Mouse (Mus musculus): Measurements from ENCODE around the gene Mettl27.
"Not testable (repeated sequence)": the region's sequence is repeated elsewhere in the genome, so short reads cannot be mapped to it uniquely, and the experiment has no call there.

Mettl27 gene

GRCm38 (mm10) chr5:134920106-134920687 lies 12.0 kb upstream of the Mettl27 start:
- no peak for DNase-seq (ENCODE audit: low spot score)

- no peak for DNase-seq (ENCODE audit: low spot score)
Observed at GRCm38 (mm10) chr5:134921106-134921505, 11.1 kb upstream of the Mettl27 start.

- no peak for DNase-seq (ENCODE audit: low spot score)
Observed at GRCm38 (mm10) chr5:134923141-134923540, 9.0 kb upstream of the Mettl27 start.

GRCm38 (mm10) chr5:134926726-134927125 lies 5.4 kb upstream of the Mettl27 start:
- DNase-seq (ENCODE audit: low spot score) = no peak

GRCm38 (mm10) chr5:134929988-134930387 lies 2.2 kb upstream of the Mettl27 start:
- DNase-seq (ENCODE audit: low spot score) = no peak

GRCm38 (mm10) chr5:134932903-134933276 lies 722 bp downstream of the Mettl27 start:
- DNase-seq (ENCODE audit: low spot score) = peak; percentile 45

- DNase-seq (ENCODE audit: low spot score) = no peak
Observed at GRCm38 (mm10) chr5:134933281-134933680, 1.1 kb downstream of the Mettl27 start.

- DNase-seq (ENCODE audit: low spot score) = not testable (repeated sequence)
Observed at GRCm38 (mm10) chr5:134933686-134934085, 1.5 kb downstream of the Mettl27 start.

- no peak for DNase-seq (ENCODE audit: low spot score)
Observed at GRCm38 (mm10) chr5:134934666-134935065, 2.5 kb downstream of the Mettl27 start.

- DNase-seq (ENCODE audit: low spot score) = no peak
Observed at GRCm38 (mm10) chr5:134936051-134936450, 3.9 kb downstream of the Mettl27 start.

- no peak for DNase-seq (ENCODE audit: low spot score)
Observed at GRCm38 (mm10) chr5:134936626-134937185, 4.5 kb downstream of the Mettl27 start.

GRCm38 (mm10) chr5:134939069-134939468 lies 6.9 kb downstream of the Mettl27 start:
- no peak for DNase-seq (ENCODE audit: low spot score)

GRCm38 (mm10) chr5:134939554-134939953 lies 7.4 kb downstream of the Mettl27 start:
- DNase-seq (ENCODE audit: low spot score) = not testable (repeated sequence)

GRCm38 (mm10) chr5:134941472-134942209 lies 9.5 kb downstream of the Mettl27 start:
- DNase-seq (ENCODE audit: low spot score) = no peak

GRCm38 (mm10) chr5:134942740-134943139 lies 10.6 kb downstream of the Mettl27 start:
- no peak for DNase-seq (ENCODE audit: low spot score)

GRCm38 (mm10) chr5:134944179-134944578 lies 12.0 kb downstream of the Mettl27 start:
- no peak for DNase-seq (ENCODE audit: low spot score)

- no peak for DNase-seq (ENCODE audit: low spot score)
Observed at GRCm38 (mm10) chr5:134945266-134945959, 13.2 kb downstream of the Mettl27 start.

- no peak for DNase-seq (ENCODE audit: low spot score)
Observed at GRCm38 (mm10) chr5:134946063-134946856, 14.1 kb downstream of the Mettl27 start.

GRCm38 (mm10) chr5:134946857-134947255 lies 14.7 kb downstream of the Mettl27 start, which contains the start of gene Cldn4:
Gene Cldn4 (minus strand): TSS chr5:134946934.
- DNase-seq (ENCODE audit: low spot score) = no peak

GRCm38 (mm10) chr5:134947420-134948084 lies 15.4 kb downstream of the Mettl27 start:
- DNase-seq (ENCODE audit: low spot score) = no peak

- no peak for DNase-seq (ENCODE audit: low spot score)
Observed at GRCm38 (mm10) chr5:134948085-134948439, 15.9 kb downstream of the Mettl27 start.

Measured in ovary, postnatal 36 days (tissue).